Mouse (Mus musculus): ENCODE results near the gene Gm1123. TPM values are rescaled to one million over a fixed set of nuclear protein-coding genes. Genes with fewer than 3 reads are reported as not detected.

Gm1123 gene
- polyA plus RNA-seq, 1 experiment from 2014 or later = 3.4 TPM

GRCm38 (mm10) chr9:98962478-98963142, 72.9 kb downstream of the Gm1123 start:
- WGBS = 3% methylated on average over 20 of the region's 20 CpGs
- H3K4me3 ChIP-seq (replicated peaks; ENCODE audit: low read length) = no peak overlapping the region

GRCm38 (mm10) chr9:98961591-98962477, 73.7 kb downstream of the Gm1123 start:
- H3K4me2 ChIP-seq (ENCODE audit: low read depth, low read length) = no peak overlapping the region
- H3K36me3 ChIP-seq (ENCODE audit: control insufficient read depth, insufficient read depth, low read length) = no peaks in the 10 kb centered on the region
- 6% methylated on average over 22 of the region's 22 CpGs for WGBS
- ATAC-seq (ENCODE audit: insufficient read depth, low FRiP score) = no peak
- H3K9ac ChIP-seq (ENCODE audit: low read length) = no peak overlapping the region
- no peak overlapping the region for H3K4me3 ChIP-seq (replicated peaks; ENCODE audit: low read length)
- H3K27me3 ChIP-seq (ENCODE audit: control insufficient read depth, insufficient read depth, low read length) = peaks cover 84% of the 10 kb centered on the region
- peaks cover 2% of the 10 kb centered on the region; the same call in 1 of the 2 replicates for H3K4me1 ChIP-seq (ENCODE audit: control insufficient read depth, insufficient read depth, low read length)
- H3K27ac ChIP-seq (ENCODE audit: low read length) = no peak overlapping the region
- H3K9me3 ChIP-seq (replicated peaks; ENCODE audit: control insufficient read depth, low read length) = no peaks in the 10 kb centered on the region

More at GRCm38 (mm10) chr9:98962478-98963142, 72.9 kb downstream of the Gm1123 start:
- no peaks in the 10 kb centered on the region for H3K9me3 ChIP-seq (replicated peaks; ENCODE audit: control insufficient read depth, low read length)
- H3K9ac ChIP-seq (ENCODE audit: low read length) = no peak overlapping the region
- H3K27me3 ChIP-seq (ENCODE audit: control insufficient read depth, insufficient read depth, low read length) = peaks cover 84% of the 10 kb centered on the region
- no peaks in the 10 kb centered on the region for H3K4me1 ChIP-seq (ENCODE audit: control insufficient read depth, insufficient read depth, low read length)
- no peak overlapping the region for H3K4me2 ChIP-seq (ENCODE audit: low read depth, low read length)
- no peak overlapping the region for H3K27ac ChIP-seq (ENCODE audit: low read length)
- no peaks in the 10 kb centered on the region for H3K36me3 ChIP-seq (ENCODE audit: control insufficient read depth, insufficient read depth, low read length)
- no peak for ATAC-seq (ENCODE audit: insufficient read depth, low FRiP score)

- Histone ChIP-seq H3K4me3 (replicated peaks; ENCODE audit: low read length) (no peak overlapping the region), H3K27ac (ENCODE audit: low read length) (no peak overlapping the region), H3K9ac (ENCODE audit: low read length) (no peak overlapping the region), H3K36me3 (ENCODE audit: control insufficient read depth, insufficient read depth, low read length) (no peaks in the 10 kb centered on the region), H3K4me1 (ENCODE audit: control insufficient read depth, insufficient read depth, low read length) (peaks cover 17% of the 10 kb centered on the region), H3K9me3 (replicated peaks; ENCODE audit: control insufficient read depth, low read length) (no peaks in the 10 kb centered on the region), H3K4me2 (ENCODE audit: low read depth, low read length) (no peak overlapping the region), H3K27me3 (ENCODE audit: control insufficient read depth, insufficient read depth, low read length) (peaks cover 88% of the 10 kb centered on the region)
- WGBS = 17% methylated on average over 5 of the region's 5 CpGs
- no peak for ATAC-seq (ENCODE audit: insufficient read depth, low FRiP score)
Observed at GRCm38 (mm10) chr9:98960348-98960747, 75.2 kb downstream of the Gm1123 start.

- no peak for ATAC-seq (ENCODE audit: insufficient read depth, low FRiP score)
- Histone ChIP-seq H3K4me2 (ENCODE audit: low read depth, low read length) (no peak overlapping the region), H3K36me3 (ENCODE audit: control insufficient read depth, insufficient read depth, low read length) (no peaks in the 10 kb centered on the region), H3K4me3 (replicated peaks; ENCODE audit: low read length) (no peak overlapping the region), H3K9me3 (replicated peaks; ENCODE audit: control insufficient read depth, low read length) (no peaks in the 10 kb centered on the region), H3K9ac (ENCODE audit: low read length) (no peak overlapping the region), H3K27ac (ENCODE audit: low read length) (no peak overlapping the region), H3K27me3 (ENCODE audit: control insufficient read depth, insufficient read depth, low read length) (peaks cover 88% of the 10 kb centered on the region), H3K4me1 (ENCODE audit: control insufficient read depth, insufficient read depth, low read length) (peaks cover 22% of the 10 kb centered on the region)
- 30% methylated on average over 3 of the region's 3 CpGs for WGBS
Observed at GRCm38 (mm10) chr9:98959851-98960250, 75.7 kb downstream of the Gm1123 start.

- no peaks in the 10 kb centered on the region for H3K36me3 ChIP-seq (ENCODE audit: control insufficient read depth, insufficient read depth, low read length)
- H3K27ac ChIP-seq (ENCODE audit: low read length) = no peak overlapping the region
- H3K9me3 ChIP-seq (replicated peaks; ENCODE audit: control insufficient read depth, low read length) = no peaks in the 10 kb centered on the region
- no peak overlapping the region for H3K9ac ChIP-seq (ENCODE audit: low read length)
- H3K4me2 ChIP-seq (ENCODE audit: low read depth, low read length) = no peak overlapping the region
- WGBS = 7% methylated on average over 6 of the region's 6 CpGs
- peaks cover 89% of the 10 kb centered on the region for H3K27me3 ChIP-seq (ENCODE audit: control insufficient read depth, insufficient read depth, low read length)
- no peak for ATAC-seq (ENCODE audit: insufficient read depth, low FRiP score)
- H3K4me1 ChIP-seq (ENCODE audit: control insufficient read depth, insufficient read depth, low read length) = peaks cover 25% of the 10 kb centered on the region
- H3K4me3 ChIP-seq (replicated peaks; ENCODE audit: low read length) = no peak overlapping the region
Observed at GRCm38 (mm10) chr9:98958628-98959027, 76.9 kb downstream of the Gm1123 start.

GRCm38 (mm10) chr9:98957751-98958351, 77.7 kb downstream of the Gm1123 start:
- Histone ChIP-seq H3K4me2 (ENCODE audit: low read depth, low read length) (no peak overlapping the region), H3K4me1 (ENCODE audit: control insufficient read depth, insufficient read depth, low read length) (peaks cover 25% of the 10 kb centered on the region), H3K4me3 (replicated peaks; ENCODE audit: low read length) (no peak overlapping the region), H3K27ac (ENCODE audit: low read length) (no peak overlapping the region), H3K9me3 (replicated peaks; ENCODE audit: control insufficient read depth, low read length) (no peaks in the 10 kb centered on the region), H3K9ac (ENCODE audit: low read length) (no peak overlapping the region), H3K27me3 (ENCODE audit: control insufficient read depth, insufficient read depth, low read length) (peaks cover 89% of the 10 kb centered on the region), H3K36me3 (ENCODE audit: control insufficient read depth, insufficient read depth, low read length) (no peaks in the 10 kb centered on the region)
- no peak for ATAC-seq (ENCODE audit: insufficient read depth, low FRiP score)
- WGBS = 2% methylated on average over 23 of the region's 23 CpGs

Other genes starting within 250 kb of the Gm1123 start
- not detected in 2 replicates for gene Prr23a1, start 193.2 kb downstream of the Gm1123 start, polyA plus RNA-seq (2015; fragmentation: Nextera tagmentation; extraction: Ambion mirVana)
- gene Prr23a2, start 179.2 kb downstream of the Gm1123 start, polyA plus RNA-seq (2015; fragmentation: Nextera tagmentation; extraction: Ambion mirVana) = not detected in 2 replicates
- not detected in 2 replicates for gene Prr23a3, start 170.9 kb downstream of the Gm1123 start, polyA plus RNA-seq (2015; fragmentation: Nextera tagmentation; extraction: Ambion mirVana)
- gene 7420426K07Rik, start 132.6 kb downstream of the Gm1123 start, polyA plus RNA-seq (2015; fragmentation: Nextera tagmentation; extraction: Ambion mirVana) = not detected in 2 replicates
- not detected in 2 replicates for gene Foxl2, start 80.4 kb downstream of the Gm1123 start, polyA plus RNA-seq (2015; fragmentation: Nextera tagmentation; extraction: Ambion mirVana)
- gene Faim, start 49.3 kb downstream of the Gm1123 start, polyA plus RNA-seq (2015; fragmentation: Nextera tagmentation; extraction: Ambion mirVana) = 31.7 and 37.9 TPM in 2 replicates
- 1.4 TPM in 2 replicates for gene Pik3cb, start 104.9 kb upstream of the Gm1123 start, polyA plus RNA-seq (2015; fragmentation: Nextera tagmentation; extraction: Ambion mirVana)
- not detected in 2 replicates for gene Faiml, start 201.5 kb upstream of the Gm1123 start, polyA plus RNA-seq (2015; fragmentation: Nextera tagmentation; extraction: Ambion mirVana)
- gene Cep70, start 207.7 kb upstream of the Gm1123 start, polyA plus RNA-seq (2015; fragmentation: Nextera tagmentation; extraction: Ambion mirVana) = 23.9 and 29.3 TPM in 2 replicates